Mouse (Mus musculus): ENCODE results near the gene Ndufv2. TPM values are rescaled to one million over a fixed set of nuclear protein-coding genes. Genes with fewer than 3 reads are reported as not detected.

Ndufv2 gene
- total RNA-seq, 1 experiment = 115 TPM

DNA sequence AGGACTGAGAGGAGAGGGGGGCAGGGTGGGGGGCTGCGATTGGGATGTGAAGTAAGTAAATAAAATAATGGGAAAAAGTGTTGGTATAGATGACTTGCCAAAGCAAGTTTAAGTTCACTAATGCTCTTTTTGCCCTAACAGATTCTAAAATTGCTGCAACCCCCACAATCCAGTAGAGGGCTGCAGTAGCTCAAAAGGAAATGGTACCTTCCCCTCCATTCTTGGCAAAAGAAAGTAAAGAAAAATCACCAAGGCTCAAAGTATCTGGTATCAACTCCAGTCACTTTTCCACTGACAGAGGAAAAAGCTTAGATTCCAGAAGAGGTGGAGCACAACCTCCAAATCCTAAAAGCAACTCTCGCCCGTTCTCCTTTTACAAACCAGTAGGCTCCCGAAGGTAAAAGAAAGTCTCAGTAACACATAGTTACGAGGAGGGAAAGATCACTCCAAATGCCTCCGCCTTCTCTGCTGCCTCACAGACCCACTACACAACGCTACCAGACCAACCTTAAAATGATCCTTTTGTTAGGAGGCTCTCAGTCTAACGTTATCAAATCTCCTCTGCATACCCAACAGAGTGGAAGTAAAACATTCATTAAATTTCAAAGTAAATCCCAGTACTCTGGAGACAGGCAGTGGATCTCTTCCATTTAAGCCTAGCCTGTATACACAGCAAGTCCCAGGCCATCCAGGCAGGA lies 40.0 kb downstream of the Ndufv2 start:
- H3K4me3 ChIP-seq (ENCODE audit: insufficient read depth in 1 of 2, low read depth in 1 of 2, low read length in 2 of 2, poor library complexity in 1 of 2, severe bottlenecking in 1 of 2) = no peak overlapping the region
- H3K4me1 ChIP-seq (ENCODE audit: control insufficient read depth in 2 of 2, insufficient read depth in 2 of 2, low read length in 2 of 2, poor library complexity in 1 of 2) = no peaks in the 10 kb centered on the region
- no peak overlapping the region; the same call in 1 of the 2 replicates for H3K9ac ChIP-seq (ENCODE audit: insufficient read depth, low read depth, low read length, poor library complexity, severe bottlenecking)
- DNase-seq (ENCODE audit: low read depth, low spot score) = no peak
- H3K36me3 ChIP-seq (ENCODE audit: control insufficient read depth, insufficient read depth, low read length, poor library complexity, severe bottlenecking) = no peaks in the 10 kb centered on the region
- in situ Hi-C loops (cut with MboI; ENCODE audit: low sequenced_read_pairs in 2 of 2, unreplicated experiment in 2 of 2) = no loop called here
- no peaks in the 10 kb centered on the region for H3K9me3 ChIP-seq (ENCODE audit: control insufficient read depth, insufficient read depth, low read depth, low read length)
- no peak overlapping the region for H3K27ac ChIP-seq (ENCODE audit: insufficient read depth, low read depth, low read length, poor library complexity, severe bottlenecking)
- no peak for TF ChIP-seq MAFK (IDR thresholded peaks at IDR 0.05; ENCODE audit: insufficient read depth, low read depth, low read length)
- no peak for TF ChIP-seq ZNF384 (IDR thresholded peaks at IDR 0.05; ENCODE audit: low read depth, low read length)
- no peak for TF ChIP-seq ZC3H11A (IDR thresholded peaks at IDR 0.05; ENCODE audit: borderline replicate concordance, low read depth, low read length)
- no peak for TF ChIP-seq HCFC1 (IDR thresholded peaks at IDR 0.05; ENCODE audit: borderline replicate concordance, insufficient read depth, low read length)
- TF ChIP-seq CHD2 (IDR thresholded peaks at IDR 0.05; ENCODE audit: low read depth, low read length) = no peak

DNA sequence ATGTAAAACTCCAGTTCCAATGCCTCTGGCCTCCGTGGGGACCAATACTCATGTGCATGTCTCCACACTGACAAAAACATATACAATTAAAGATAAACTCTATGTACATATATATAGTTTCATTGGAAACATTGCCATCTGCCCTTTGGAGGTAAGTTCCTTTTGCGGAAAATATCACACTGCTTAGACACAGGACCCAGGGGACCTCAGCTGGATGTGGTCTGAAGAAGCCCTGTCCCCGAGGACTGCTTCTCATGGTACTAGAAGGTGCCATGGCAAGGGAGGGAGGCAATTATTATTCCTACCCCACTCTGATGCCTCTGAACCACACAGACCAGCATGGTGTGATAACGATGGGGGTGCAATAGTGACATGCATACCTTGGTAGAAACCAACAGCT lies 43.2 kb downstream of the Ndufv2 start:
- H3K36me3 ChIP-seq (ENCODE audit: control insufficient read depth, insufficient read depth, low read length, poor library complexity, severe bottlenecking) = no peaks in the 10 kb centered on the region
- no peak overlapping the region for H3K9ac ChIP-seq (ENCODE audit: insufficient read depth, low read depth, low read length, poor library complexity, severe bottlenecking)
- no peak overlapping the region for H3K27ac ChIP-seq (ENCODE audit: insufficient read depth, low read depth, low read length, poor library complexity, severe bottlenecking)
- in situ Hi-C loops (cut with MboI; ENCODE audit: low sequenced_read_pairs in 2 of 2, unreplicated experiment in 2 of 2) = no loop called here
- no peak for DNase-seq (ENCODE audit: low read depth, low spot score)
- H3K4me1 ChIP-seq (ENCODE audit: control insufficient read depth in 2 of 2, insufficient read depth in 2 of 2, low read length in 2 of 2, poor library complexity in 1 of 2) = no peaks in the 10 kb centered on the region
- no peaks in the 10 kb centered on the region for H3K9me3 ChIP-seq (ENCODE audit: control insufficient read depth, insufficient read depth, low read depth, low read length)
- no peak overlapping the region for H3K4me3 ChIP-seq (ENCODE audit: insufficient read depth in 1 of 2, low read depth in 1 of 2, low read length in 2 of 2, poor library complexity in 1 of 2, severe bottlenecking in 1 of 2)
- no peak for TF ChIP-seq ZC3H11A (IDR thresholded peaks at IDR 0.05; ENCODE audit: borderline replicate concordance, low read depth, low read length)
- TF ChIP-seq MAFK (IDR thresholded peaks at IDR 0.05; ENCODE audit: insufficient read depth, low read depth, low read length) = no peak
- TF ChIP-seq HCFC1 (IDR thresholded peaks at IDR 0.05; ENCODE audit: borderline replicate concordance, insufficient read depth, low read length) = no peak
- no peak for TF ChIP-seq ZNF384 (IDR thresholded peaks at IDR 0.05; ENCODE audit: low read depth, low read length)
- TF ChIP-seq CHD2 (IDR thresholded peaks at IDR 0.05; ENCODE audit: low read depth, low read length) = no peak

DNA sequence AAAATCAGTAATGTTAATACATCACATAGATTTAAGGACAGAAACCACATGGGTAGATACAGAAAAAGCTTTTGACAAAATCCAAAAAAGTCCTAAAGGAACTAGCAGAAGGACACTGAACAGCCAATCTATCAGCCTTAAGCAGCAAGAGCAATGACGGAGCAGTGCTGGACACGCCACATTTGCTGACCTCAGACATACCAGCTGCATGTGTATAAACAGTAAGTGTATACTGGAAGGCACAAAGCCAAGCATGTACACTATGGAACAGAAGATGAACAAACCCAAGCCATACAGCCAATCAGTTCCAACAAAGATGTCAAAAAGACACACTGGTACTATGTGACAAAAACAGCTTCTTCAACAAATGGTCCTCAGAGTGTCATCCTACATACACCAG lies 44.2 kb downstream of the Ndufv2 start:
- Histone ChIP-seq H3K9ac (ENCODE audit: insufficient read depth, low read depth, low read length, poor library complexity, severe bottlenecking) (no peak overlapping the region), H3K9me3 (ENCODE audit: control insufficient read depth, insufficient read depth, low read depth, low read length) (no peaks in the 10 kb centered on the region), H3K27ac (ENCODE audit: insufficient read depth, low read depth, low read length, poor library complexity, severe bottlenecking) (no peak overlapping the region), H3K4me3 (ENCODE audit: insufficient read depth in 1 of 2, low read depth in 1 of 2, low read length in 2 of 2, poor library complexity in 1 of 2, severe bottlenecking in 1 of 2) (no peak overlapping the region), H3K4me1 (ENCODE audit: control insufficient read depth in 2 of 2, insufficient read depth in 2 of 2, low read length in 2 of 2, poor library complexity in 1 of 2) (no peaks in the 10 kb centered on the region), H3K36me3 (ENCODE audit: control insufficient read depth, insufficient read depth, low read length, poor library complexity, severe bottlenecking) (no peaks in the 10 kb centered on the region)
- in situ Hi-C loops (cut with MboI; ENCODE audit: low sequenced_read_pairs in 2 of 2, unreplicated experiment in 2 of 2) = no loop called here
- TF ChIP-seq HCFC1 (IDR thresholded peaks at IDR 0.05; ENCODE audit: borderline replicate concordance, insufficient read depth, low read length) (no peak), ZC3H11A (IDR thresholded peaks at IDR 0.05; ENCODE audit: borderline replicate concordance, low read depth, low read length) (no peak), CHD2 (IDR thresholded peaks at IDR 0.05; ENCODE audit: low read depth, low read length) (no peak), ZNF384 (IDR thresholded peaks at IDR 0.05; ENCODE audit: low read depth, low read length) (no peak), MAFK (IDR thresholded peaks at IDR 0.05; ENCODE audit: insufficient read depth, low read depth, low read length) (no peak)
- DNase-seq (ENCODE audit: low read depth, low spot score) = no peak

DNA sequence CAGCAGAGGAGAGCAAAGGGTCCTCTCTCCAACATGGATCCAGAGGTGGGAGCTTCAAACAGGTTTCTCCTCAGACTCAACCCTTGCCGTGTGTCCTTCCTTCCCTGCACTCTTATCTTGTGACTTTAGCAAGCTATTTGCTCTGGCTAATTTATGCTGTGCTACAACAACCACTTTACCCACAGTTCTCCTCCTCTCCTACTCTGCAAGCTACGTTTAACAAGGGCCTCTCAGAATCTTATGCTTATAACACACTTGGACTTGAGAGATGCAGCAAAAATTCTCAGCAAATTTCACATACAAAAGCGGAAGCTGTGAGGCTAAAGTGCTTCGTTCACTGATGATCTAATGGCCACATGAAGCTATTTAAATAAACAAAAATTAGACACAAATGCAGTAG lies 48.0 kb downstream of the Ndufv2 start:
- H3K36me3 ChIP-seq (ENCODE audit: control insufficient read depth, insufficient read depth, low read length, poor library complexity, severe bottlenecking) = no peaks in the 10 kb centered on the region
- in situ Hi-C loops (cut with MboI; ENCODE audit: low sequenced_read_pairs in 2 of 2, unreplicated experiment in 2 of 2) = no loop called here
- H3K4me1 ChIP-seq (ENCODE audit: control insufficient read depth in 2 of 2, insufficient read depth in 2 of 2, low read length in 2 of 2, poor library complexity in 1 of 2) = no peaks in the 10 kb centered on the region
- no peak overlapping the region for H3K27ac ChIP-seq (ENCODE audit: insufficient read depth, low read depth, low read length, poor library complexity, severe bottlenecking)
- H3K4me3 ChIP-seq (ENCODE audit: insufficient read depth in 1 of 2, low read depth in 1 of 2, low read length in 2 of 2, poor library complexity in 1 of 2, severe bottlenecking in 1 of 2) = no peak overlapping the region
- no peak for DNase-seq (ENCODE audit: low read depth, low spot score)
- TF ChIP-seq ZNF384 (IDR thresholded peaks at IDR 0.05; ENCODE audit: low read depth, low read length) (no peak), MAFK (IDR thresholded peaks at IDR 0.05; ENCODE audit: insufficient read depth, low read depth, low read length) (no peak), ZC3H11A (IDR thresholded peaks at IDR 0.05; ENCODE audit: borderline replicate concordance, low read depth, low read length) (no peak), HCFC1 (IDR thresholded peaks at IDR 0.05; ENCODE audit: borderline replicate concordance, insufficient read depth, low read length) (no peak), CHD2 (IDR thresholded peaks at IDR 0.05; ENCODE audit: low read depth, low read length) (no peak)
- H3K9me3 ChIP-seq (ENCODE audit: control insufficient read depth, insufficient read depth, low read depth, low read length) = no peaks in the 10 kb centered on the region
- no peak overlapping the region for H3K9ac ChIP-seq (ENCODE audit: insufficient read depth, low read depth, low read length, poor library complexity, severe bottlenecking)
